Mouse (Mus musculus) limb, embryonic 12.5 days (tissue): ENCODE data around the gene Prkrip1. TPM values are rescaled to one million over a fixed set of nuclear protein-coding genes. Genes with fewer than 3 reads are reported as not detected.
A peak's percentile ranks its signal among the peaks of the same experiment; 100 is the strongest.
"Not testable (repeated sequence)": the region's sequence is repeated elsewhere in the genome, so short reads cannot be mapped to it uniquely, and the experiment has no call there.

Source experiments
- ATAC-seq: fragments of 200-750 bp; cut with Nextera tagmentation; 2 replicates; pipeline ENCODE4 v1.8.0; 2017; ENCODE audit warnings: low read depth, moderate TSS enrichment; ENCODE audit not compliant: insufficient number of reproducible peaks, insufficient read depth, low FRiP score, low TSS enrichment
- H3K27ac ChIP-seq: fragments of 300-500 bp; sonication (generic); 2 replicates; pipeline ENCODE4 v1.5.1; 2016; ENCODE audit warnings: mild to moderate bottlenecking, moderate library complexity
- H3K27me3 ChIP-seq: fragments of 300-500 bp; sonication (generic); 2 replicates; pipeline ENCODE4 v1.6.1; 2016; ENCODE audit warnings: mild to moderate bottlenecking, moderate library complexity
- H3K36me3 ChIP-seq: fragments of 300-500 bp; sonication (generic); 2 replicates; pipeline ENCODE4 v1.6.1; 2016; ENCODE audit warnings: mild to moderate bottlenecking, moderate library complexity
- H3K4me1 ChIP-seq: fragments of 300-500 bp; sonication (generic); replicated peaks from 2 replicates; pipeline ENCODE4 v1.6.1; 2016
- H3K4me2 ChIP-seq: fragments of 300-500 bp; sonication (generic); 2 replicates; pipeline ENCODE4 v1.6.1; 2016; ENCODE audit warnings: mild to moderate bottlenecking, moderate library complexity
- H3K4me3 ChIP-seq: fragments of 300-500 bp; sonication (generic); replicated peaks from 2 replicates; pipeline ENCODE4 v1.5.1; 2016; ENCODE audit warnings: mild to moderate bottlenecking
- H3K9ac ChIP-seq: fragments of 300-500 bp; sonication (generic); replicated peaks from 2 replicates; pipeline ENCODE4 v1.6.1; 2016; ENCODE audit warnings: mild to moderate bottlenecking, moderate library complexity
- H3K9me3 ChIP-seq: fragments of 300-500 bp; sonication (generic); 2 replicates; pipeline ENCODE4 v1.6.1; 2016; ENCODE audit warnings: mild to moderate bottlenecking, moderate library complexity
- WGBS: fragments of 180-500 bp; shearing (Covaris S2); methylation state at CpG from one replicate; pipeline ENCODE4 v1.1.7; 2016; 5-methylcytosine and 5-hydroxymethylcytosine counted together
- polyA plus RNA-seq: library from polyadenylated mRNA; unstranded; fragments of >200 nt; fragmentation: Nextera tagmentation; extraction: Ambion mirVana; gene quantifications from 2 replicates; pipeline ENCODE4 v1.2.1, GENCODE M21; 2016

Prkrip1 gene
- polyA plus RNA-seq, 1 experiment from 2014 or later: 65.1 TPM

GRCm38 (mm10) chr5:136172939-136173338 lies 25.8 kb downstream of the Prkrip1 start:
- no peak overlapping the region for H3K9ac ChIP-seq
- H3K27me3 ChIP-seq: no peaks in the 10 kb centered on the region; the same call in 1 of the 2 replicates
- no peak overlapping the region for H3K27ac ChIP-seq
- ATAC-seq: no peak
- no peak overlapping the region for H3K4me2 ChIP-seq
- H3K4me3 ChIP-seq: no peak overlapping the region
- 80% methylated on average over 9 of the region's 9 CpGs for WGBS
- H3K4me1 ChIP-seq: peaks cover 12% of the 10 kb centered on the region
- H3K9me3 ChIP-seq: peaks cover 11% of the 10 kb centered on the region; the same call in 1 of the 2 replicates
- peaks cover 12% of the 10 kb centered on the region for H3K36me3 ChIP-seq

GRCm38 (mm10) chr5:136171363-136172341 lies 27.1 kb downstream of the Prkrip1 start:
- H3K4me2 ChIP-seq: peak overlapping the region; percentile 94
- peaks cover 12% of the 10 kb centered on the region; the same call in 1 of the 2 replicates for H3K9me3 ChIP-seq
- no peak for ATAC-seq
- 37% methylated on average over 17 of the region's 17 CpGs for WGBS
- no peaks in the 10 kb centered on the region; the same call in 1 of the 2 replicates for H3K27me3 ChIP-seq
- H3K4me3 ChIP-seq: peak overlapping the region; percentile 63
- H3K36me3 ChIP-seq: peaks cover 11% of the 10 kb centered on the region
- H3K27ac ChIP-seq: no peak overlapping the region
- peak overlapping the region; percentile 57; the same call in 1 of the 2 replicates for H3K9ac ChIP-seq
- peaks cover 12% of the 10 kb centered on the region for H3K4me1 ChIP-seq

- H3K4me1 ChIP-seq: peaks cover 12% of the 10 kb centered on the region
- peak; percentile 86 for ATAC-seq
- H3K9ac ChIP-seq: peak within 1 kb of the TSS; percentile 72
- H3K4me3 ChIP-seq: peak within 1 kb of the TSS; percentile 63
- H3K36me3 ChIP-seq: peaks cover 11% of the 10 kb centered on the region
- WGBS: 4% methylated on average over 49 of the region's 49 CpGs
- peak within 1 kb of the TSS; percentile 94 for H3K4me2 ChIP-seq
- peak within 1 kb of the TSS; percentile 41; the same call in 1 of the 2 replicates for H3K27ac ChIP-seq
- peaks cover 12% of the 10 kb centered on the region; the same call in 1 of the 2 replicates for H3K9me3 ChIP-seq
- H3K27me3 ChIP-seq: no peaks in the 10 kb centered on the region; the same call in 1 of the 2 replicates
Observed at GRCm38 (mm10) chr5:136170512-136171362, 28.0 kb downstream of the Prkrip1 start, which contains the start of gene Orai2. TSS of gene Orai2 (minus strand) at chr5:136170713.

- ATAC-seq: peak; percentile 6; the same call in 1 of the 2 replicates
- H3K4me1 ChIP-seq: peaks cover 12% of the 10 kb centered on the region
Observed at GRCm38 (mm10) chr5:136169626-136170511, 28.9 kb downstream of the Prkrip1 start.

GRCm38 (mm10) chr5:136168071-136168470 lies 30.7 kb downstream of the Prkrip1 start:
- Histone ChIP-seq H3K4me1 (peaks cover 12% of the 10 kb centered on the region), H3K27me3 (no peaks in the 10 kb centered on the region; the same call in 1 of the 2 replicates), H3K4me2 (no peak overlapping the region)

More at GRCm38 (mm10) chr5:136169626-136170511, 28.9 kb downstream of the Prkrip1 start:
- peaks cover 11% of the 10 kb centered on the region for H3K36me3 ChIP-seq
- H3K4me3 ChIP-seq: peak overlapping the region; percentile 63
- peaks cover 8% of the 10 kb centered on the region; the same call in 1 of the 2 replicates for H3K9me3 ChIP-seq
- H3K4me2 ChIP-seq: peak overlapping the region; percentile 94
- WGBS: 11% methylated on average over 15 of the region's 15 CpGs
- peak overlapping the region; percentile 72 for H3K9ac ChIP-seq
- no peak overlapping the region for H3K27ac ChIP-seq
- H3K27me3 ChIP-seq: no peaks in the 10 kb centered on the region; the same call in 1 of the 2 replicates

GRCm38 (mm10) chr5:136167296-136167695 lies 31.5 kb downstream of the Prkrip1 start:
- 84% methylated on average over 4 of the region's 4 CpGs for WGBS
- Histone ChIP-seq H3K4me3 (no peak overlapping the region), H3K9me3 (peaks cover 8% of the 10 kb centered on the region; the same call in 1 of the 2 replicates), H3K4me2 (no peak overlapping the region), H3K4me1 (peaks cover 12% of the 10 kb centered on the region), H3K9ac (no peak overlapping the region), H3K36me3 (peaks cover 11% of the 10 kb centered on the region), H3K27ac (no peak overlapping the region), H3K27me3 (no peaks in the 10 kb centered on the region; the same call in 1 of the 2 replicates)
- no peak for ATAC-seq

More at GRCm38 (mm10) chr5:136168071-136168470, 30.7 kb downstream of the Prkrip1 start:
- no peak overlapping the region for H3K4me3 ChIP-seq
- H3K9me3 ChIP-seq: peaks cover 8% of the 10 kb centered on the region; the same call in 1 of the 2 replicates
- no peak overlapping the region for H3K9ac ChIP-seq
- ATAC-seq: no peak
- WGBS: 90% methylated on average over 3 of the region's 3 CpGs
- no peak overlapping the region for H3K27ac ChIP-seq
- peaks cover 11% of the 10 kb centered on the region for H3K36me3 ChIP-seq

- Histone ChIP-seq H3K9me3 (peaks cover 8% of the 10 kb centered on the region; the same call in 1 of the 2 replicates), H3K4me1 (peaks cover 3% of the 10 kb centered on the region), H3K27me3 (no peaks in the 10 kb centered on the region), H3K4me3 (no peak overlapping the region), H3K27ac (no peak overlapping the region), H3K36me3 (peaks cover 15% of the 10 kb centered on the region), H3K9ac (no peak overlapping the region), H3K4me2 (no peak overlapping the region)
- ATAC-seq: no peak
- WGBS: 79% methylated on average over 8 of the region's 8 CpGs
Observed at GRCm38 (mm10) chr5:136165246-136165645, 33.5 kb downstream of the Prkrip1 start.

- no peak for ATAC-seq
- no peaks in the 10 kb centered on the region for H3K4me1 ChIP-seq
- H3K9me3 ChIP-seq: peaks cover 8% of the 10 kb centered on the region; the same call in 1 of the 2 replicates
- no peak overlapping the region for H3K4me3 ChIP-seq
- no peak overlapping the region for H3K4me2 ChIP-seq
- peaks cover 15% of the 10 kb centered on the region for H3K36me3 ChIP-seq
- 87% methylated on average over 11 of the region's 11 CpGs for WGBS
- H3K27ac ChIP-seq: no peak overlapping the region
- H3K9ac ChIP-seq: no peak overlapping the region
- H3K27me3 ChIP-seq: no peaks in the 10 kb centered on the region
Observed at GRCm38 (mm10) chr5:136163807-136164474, 34.8 kb downstream of the Prkrip1 start.

GRCm38 (mm10) chr5:136160084-136160483 lies 38.7 kb downstream of the Prkrip1 start:
- not testable (repeated sequence) for H3K27ac ChIP-seq, H3K9ac ChIP-seq, H3K27me3 ChIP-seq, H3K4me1 ChIP-seq, H3K9me3 ChIP-seq, H3K4me2 ChIP-seq, H3K4me3 ChIP-seq, ATAC-seq, H3K36me3 ChIP-seq
- 86% methylated on average over 11 of the region's 12 CpGs for WGBS
